Mouse (Mus musculus) embryonic fibroblast, embryonic 13.5 days (primary cell): ENCODE data around the gene Rhd.

Experiments used
- CTCF ChIP-seq: IDR thresholded peaks from 2 replicates; pipeline ENCODE4 v1.5.1; 2011; ENCODE audit warnings: mild to moderate bottlenecking, control low read depth, low read length, moderate library complexity, borderline replicate concordance; ENCODE audit not compliant: insufficient read depth
- POLR2A ChIP-seq: IDR thresholded peaks from 2 replicates; pipeline ENCODE4 v1.6.1; 2011; ENCODE audit warnings: low read depth, mild to moderate bottlenecking, control low read depth, low read length, moderate library complexity

DNA sequence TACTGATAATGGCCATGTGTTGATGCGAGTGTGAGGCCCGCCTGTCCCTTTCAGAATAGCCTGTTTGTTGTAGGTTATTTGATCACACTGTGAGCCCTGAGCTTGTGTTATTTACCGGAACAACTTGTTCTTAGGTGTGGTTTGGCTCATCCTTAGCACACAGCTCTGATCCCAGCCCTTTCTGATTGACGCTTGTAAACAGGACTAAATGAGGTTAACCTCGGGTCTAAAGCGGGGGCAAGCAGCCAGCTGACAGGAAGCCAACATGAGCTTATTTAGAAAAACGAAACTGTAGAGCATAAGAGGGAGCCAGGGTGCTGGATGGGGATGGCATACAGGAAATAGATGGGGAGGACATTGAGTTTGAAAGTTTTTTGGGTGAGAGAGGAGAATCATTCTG is 54.0 kb downstream of the Rhd start:
- TF ChIP-seq POLR2A (no peak), CTCF (no peak)
